Mouse (Mus musculus): ENCODE data around the gene Ccdc70.
"Not testable (repeated sequence)": the region's sequence is repeated elsewhere in the genome, so short reads cannot be mapped to it uniquely, and the experiment has no call there.

Ccdc70 gene

DNA sequence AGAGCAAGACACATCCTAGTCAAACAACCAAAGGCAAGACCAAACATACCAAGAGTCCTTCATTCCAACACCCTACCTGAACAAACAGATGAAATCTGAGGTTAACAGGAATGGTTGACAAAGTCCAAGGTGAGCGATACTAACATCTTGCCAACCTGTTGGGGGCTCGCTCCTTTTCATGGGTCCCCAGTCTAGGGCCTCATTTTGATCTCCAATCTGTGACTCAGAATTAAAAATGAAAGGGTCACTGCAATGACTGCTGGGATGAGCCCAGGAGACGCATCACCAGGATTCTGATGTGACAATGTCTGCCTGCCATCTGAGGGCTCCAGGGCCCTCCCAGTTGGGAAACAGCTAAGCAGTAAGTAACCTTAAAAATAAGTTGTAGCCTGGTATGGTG lies at the start of gene Ccdc70:
Ccdc70 (plus strand) TSS at position 301 of the 400 bp plus-strand sequence.
- DNase-seq (ENCODE audit: low spot score in 2 of 2): no peak

DNA sequence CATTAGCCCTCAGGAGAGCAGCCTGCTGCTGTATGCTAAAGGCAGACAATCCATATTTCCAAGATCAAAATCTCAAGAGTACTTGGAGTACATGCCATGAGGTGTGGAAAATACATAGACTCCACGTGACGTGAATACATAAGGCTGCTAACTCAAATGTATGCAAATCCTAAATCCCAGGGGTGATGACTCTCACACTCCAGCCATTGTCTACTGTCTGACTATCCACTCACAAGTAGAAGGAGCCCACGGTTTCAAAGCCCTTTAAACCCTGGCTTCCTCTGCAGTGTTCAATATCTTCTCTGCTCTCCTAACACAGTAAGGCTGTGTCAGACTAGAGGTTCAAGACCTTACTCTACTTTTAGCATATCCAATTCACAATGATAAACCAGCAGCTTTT lies 38.8 kb upstream of the Ccdc70 start:
- not testable (repeated sequence) for DNase-seq (ENCODE audit: low spot score in 2 of 2)

DNA sequence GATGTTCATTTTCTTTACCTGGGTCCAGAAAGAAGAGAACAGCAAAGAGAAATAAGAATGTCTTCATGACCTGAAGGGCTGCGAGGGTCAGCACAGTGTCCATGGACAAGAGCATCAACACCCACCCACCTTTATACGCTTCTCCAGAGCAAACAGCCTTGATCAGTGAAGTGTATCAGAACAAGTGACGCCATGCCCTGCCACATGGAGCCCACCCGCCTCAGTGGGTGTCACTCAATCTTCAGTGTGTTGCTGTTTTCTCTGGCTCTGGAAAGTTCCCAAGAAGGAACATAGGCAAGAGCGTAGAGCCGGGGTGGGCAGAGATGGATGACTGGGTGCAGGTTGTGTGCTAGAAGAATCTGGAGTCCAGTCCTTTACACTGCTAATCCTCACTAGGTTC lies 37.0 kb upstream of the Ccdc70 start, which contains the start of gene Defb15:
Defb15 (minus strand) TSS at position 101 of the 400 bp plus-strand sequence.
- DNase-seq (ENCODE audit: low spot score in 2 of 2): no peak

DNA sequence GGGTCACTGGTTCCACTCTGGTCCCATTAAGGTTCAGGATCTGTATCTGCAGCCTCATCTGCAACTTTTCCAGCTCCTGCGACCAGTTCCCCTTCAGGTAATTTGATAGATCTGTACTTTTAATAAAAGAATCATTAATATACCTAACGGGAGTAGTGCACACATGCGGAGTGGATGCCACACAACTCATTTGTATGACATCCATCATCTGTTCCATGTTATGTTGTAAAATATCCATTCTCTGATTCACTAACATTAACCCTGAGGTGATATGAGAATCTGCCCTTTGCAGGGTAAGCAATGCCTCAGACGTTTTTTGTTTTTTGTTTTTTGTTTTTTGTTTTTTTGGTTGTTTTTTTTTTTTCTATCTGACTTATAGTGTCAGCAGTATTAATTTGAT lies 31.5 kb upstream of the Ccdc70 start, which contains the start of gene Defb35:
Defb35 (plus strand) TSS at position 301 of the 400 bp plus-strand sequence.
- not testable (repeated sequence) for DNase-seq (ENCODE audit: low spot score in 2 of 2)

DNA sequence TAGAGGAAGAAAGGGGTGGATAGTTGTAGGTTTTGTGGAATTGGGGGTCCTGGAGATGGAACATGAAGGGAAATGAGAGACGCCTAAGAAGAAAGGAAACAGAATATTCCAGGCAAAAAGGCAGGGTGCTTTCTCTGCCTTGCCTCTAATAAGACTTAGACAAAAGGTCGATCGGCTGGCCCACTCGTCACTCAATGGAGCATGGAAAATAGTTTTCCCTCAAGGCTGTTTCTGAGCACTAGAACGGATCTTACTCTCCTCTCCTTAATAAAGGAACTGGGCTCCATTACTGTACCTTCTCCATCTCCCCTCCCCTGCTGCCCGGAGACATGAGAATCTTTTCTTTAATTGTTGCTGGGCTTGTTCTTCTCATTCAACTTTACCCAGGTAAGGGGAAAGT lies 23.1 kb upstream of the Ccdc70 start, which contains the start of gene Defb13:
Defb13 (plus strand) TSS at position 301 of the 400 bp plus-strand sequence.
- DNase-seq (ENCODE audit: low spot score in 2 of 2): no peak

DNA sequence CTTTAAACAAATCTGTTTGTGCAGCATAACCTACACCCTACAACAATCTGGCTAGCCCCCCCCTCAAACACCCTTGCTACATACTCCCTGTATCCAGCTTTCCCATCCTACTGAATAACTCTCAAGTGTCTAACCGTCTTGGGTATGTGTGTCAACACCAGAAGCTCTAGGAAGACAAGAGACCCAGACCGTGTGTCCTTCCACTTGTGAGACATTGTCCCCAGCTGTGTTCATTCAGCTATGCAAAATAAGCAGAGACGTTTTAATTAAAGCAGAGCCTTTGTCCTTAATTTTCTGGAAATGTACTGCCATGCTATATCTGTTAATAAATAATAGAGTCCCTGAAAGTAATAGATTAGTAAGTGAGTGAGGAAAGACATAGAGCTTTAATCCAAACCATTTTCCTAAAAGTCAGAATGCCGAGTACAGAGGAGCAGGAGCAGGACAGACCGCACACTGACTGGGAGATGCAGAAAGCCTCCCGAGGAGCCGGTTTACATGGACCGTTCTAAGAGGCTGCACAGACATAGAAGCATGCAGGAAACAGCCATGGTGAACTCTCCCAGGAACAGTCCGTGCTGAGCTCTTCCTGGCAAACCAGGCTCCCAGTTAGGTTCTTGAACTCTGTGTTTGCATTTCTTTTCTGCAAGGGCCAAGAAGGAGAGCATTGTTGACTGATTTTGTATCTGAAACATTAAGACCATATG lies 22.1 kb upstream of the Ccdc70 start:
- DNase-seq (ENCODE audit: low spot score in 2 of 2): no peak

DNA sequence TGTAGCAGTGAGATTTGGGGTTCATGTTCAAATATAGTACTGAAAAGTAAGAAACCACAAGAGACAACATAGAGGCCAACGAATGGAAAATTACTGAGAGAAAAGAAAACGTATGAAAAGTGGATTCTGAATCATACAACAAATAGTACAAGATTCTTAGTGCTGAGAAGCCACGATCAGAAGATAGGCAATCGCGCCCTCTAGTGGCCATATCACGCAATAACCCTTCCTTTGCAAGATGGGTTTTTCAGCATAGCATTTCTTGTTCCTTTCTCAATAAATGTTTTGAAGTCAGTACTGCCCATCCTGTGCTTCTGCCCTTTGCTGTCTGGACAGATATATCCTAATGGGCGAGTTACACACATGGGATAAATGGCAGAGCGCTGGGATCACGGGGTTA lies 14.3 kb upstream of the Ccdc70 start:
- no peak for DNase-seq (ENCODE audit: low spot score in 2 of 2)

DNA sequence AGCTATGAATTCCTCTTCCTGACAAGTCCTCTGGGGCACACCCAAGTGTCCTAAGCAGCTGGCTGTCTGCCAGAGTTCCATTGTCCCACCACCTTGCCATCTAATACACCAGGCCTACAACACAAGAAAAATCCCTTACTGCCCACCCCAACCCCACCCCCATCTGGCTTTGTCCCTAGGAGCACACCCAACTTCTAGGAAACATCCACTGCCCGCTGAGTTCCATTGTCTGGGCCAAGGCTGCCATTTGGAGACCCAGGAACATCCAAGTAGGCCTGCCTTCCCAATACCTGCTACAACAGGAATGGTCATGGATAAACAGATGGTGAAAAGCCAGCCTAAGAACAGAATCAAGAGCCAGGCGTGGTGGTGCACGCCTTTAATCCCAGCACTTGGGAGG lies 13.2 kb upstream of the Ccdc70 start:
- no peak for DNase-seq (ENCODE audit: low spot score in 2 of 2)

DNA sequence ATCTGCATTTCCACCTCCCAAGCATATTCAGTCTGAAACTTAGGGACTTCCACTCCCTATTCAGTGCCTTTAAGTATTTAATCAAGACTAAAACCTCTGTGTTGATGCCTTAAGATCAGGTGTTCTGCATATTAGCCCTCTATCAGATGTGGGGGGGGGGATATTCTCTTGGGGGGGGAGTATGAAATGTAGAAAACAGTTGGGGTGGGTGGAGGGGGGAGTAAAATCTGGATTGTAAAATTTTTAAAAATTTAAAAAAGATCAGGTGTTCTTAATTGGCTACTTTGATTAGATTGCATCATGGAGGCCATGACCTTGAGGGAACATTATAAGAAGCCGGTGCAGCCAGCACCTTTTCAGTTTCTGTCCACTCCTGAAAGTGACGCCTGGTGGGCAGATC lies 11.2 kb upstream of the Ccdc70 start, which contains the start of gene Fam90a1a:
Fam90a1a (plus strand) TSS at position 301 of the 400 bp plus-strand sequence.
- no peak for DNase-seq (ENCODE audit: low spot score in 2 of 2)

DNA sequence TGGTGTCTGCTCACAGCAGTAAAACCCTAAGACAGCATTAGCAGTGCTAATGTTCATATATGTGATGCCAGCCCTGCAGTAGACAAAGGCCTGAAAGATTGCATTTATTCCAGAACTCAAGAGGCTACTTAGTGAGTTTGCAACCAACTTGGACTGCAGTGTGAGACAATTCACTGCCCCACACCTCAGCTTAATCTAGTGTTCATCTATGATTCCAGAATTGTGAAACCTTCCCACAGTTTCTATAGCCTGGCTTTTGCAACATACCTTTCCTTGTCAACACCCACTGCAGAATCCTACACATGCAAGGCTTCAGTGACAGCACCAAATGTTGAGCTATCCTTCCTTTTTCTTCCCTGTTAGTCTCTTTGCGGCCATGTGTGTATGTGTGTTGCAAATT lies 2.9 kb upstream of the Ccdc70 start:
- DNase-seq (ENCODE audit: low spot score in 2 of 2): no peak

DNA sequence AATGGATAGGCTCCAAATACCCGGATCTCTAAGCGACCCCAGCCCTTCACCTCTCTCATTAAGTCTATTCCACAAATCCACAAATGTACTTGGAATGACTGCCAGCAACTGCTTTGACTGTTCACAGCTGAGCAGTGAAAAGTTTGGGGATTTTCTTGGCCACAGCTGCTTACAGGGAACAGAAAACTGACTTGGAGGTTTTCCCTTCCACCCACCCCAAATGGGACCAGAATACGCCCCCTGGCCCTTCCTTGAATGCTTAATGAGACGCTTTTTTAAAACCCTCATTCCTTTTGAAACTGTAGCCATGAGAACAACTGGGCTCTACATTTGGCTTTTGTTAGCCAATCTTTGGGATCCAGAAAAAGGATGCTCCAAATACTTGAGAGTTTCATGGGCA lies 8.6 kb downstream of the Ccdc70 start:
- DNase-seq (ENCODE audit: low spot score in 2 of 2): no peak

DNA sequence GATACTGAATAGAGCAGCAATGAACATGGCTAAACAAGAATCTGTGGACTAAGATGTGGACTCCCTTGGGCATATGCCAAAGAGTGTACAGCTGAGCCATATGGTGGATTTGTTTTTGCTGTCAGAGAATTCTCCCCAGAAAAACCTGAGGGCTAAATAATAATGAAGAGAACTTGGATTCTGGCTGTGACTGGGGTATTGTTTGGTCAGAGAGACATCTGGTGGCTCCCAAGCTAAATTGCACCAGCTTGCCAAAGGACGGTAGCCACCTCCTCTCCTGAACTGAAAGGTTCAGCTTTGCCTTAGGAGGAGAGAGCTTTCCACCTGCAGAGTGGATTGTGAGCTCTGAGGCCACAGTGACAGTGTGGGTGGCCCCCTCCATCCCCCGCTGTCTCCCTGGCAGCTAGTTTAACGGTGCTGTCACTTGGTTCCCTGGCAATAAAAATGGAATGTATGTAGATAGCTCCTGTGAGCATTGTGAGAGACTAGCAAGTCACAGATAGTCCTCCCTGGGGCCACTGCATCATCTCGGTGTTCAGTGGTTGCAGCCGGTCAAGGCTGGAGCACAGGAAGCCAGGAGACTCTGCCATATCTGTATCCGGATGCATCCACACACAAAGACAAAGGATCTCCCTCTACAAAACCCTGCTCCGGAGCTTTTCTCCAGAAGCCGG lies 12.2 kb downstream of the Ccdc70 start:
- no peak for DNase-seq (ENCODE audit: low spot score in 2 of 2)

DNA sequence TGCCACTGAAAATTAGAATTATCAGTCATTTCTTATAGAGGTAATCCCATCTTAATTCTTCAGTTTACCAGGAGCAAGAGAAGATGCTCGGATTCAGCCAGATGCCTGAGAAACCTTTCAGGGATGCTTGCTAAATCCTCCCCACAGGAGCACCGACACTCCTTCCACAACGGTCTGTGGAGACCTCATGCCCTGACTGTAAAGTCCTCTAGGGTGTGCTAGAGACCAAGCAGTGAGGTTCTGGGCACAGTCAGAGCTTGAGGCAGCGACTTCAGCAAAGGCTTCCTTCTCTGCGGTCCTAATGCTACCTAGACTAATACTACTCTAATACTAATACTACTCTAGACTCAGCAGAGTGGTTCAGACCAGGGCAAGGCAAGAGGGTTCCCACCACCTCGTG lies 22.6 kb downstream of the Ccdc70 start:
- DNase-seq (ENCODE audit: low spot score in 2 of 2): no peak

DNA sequence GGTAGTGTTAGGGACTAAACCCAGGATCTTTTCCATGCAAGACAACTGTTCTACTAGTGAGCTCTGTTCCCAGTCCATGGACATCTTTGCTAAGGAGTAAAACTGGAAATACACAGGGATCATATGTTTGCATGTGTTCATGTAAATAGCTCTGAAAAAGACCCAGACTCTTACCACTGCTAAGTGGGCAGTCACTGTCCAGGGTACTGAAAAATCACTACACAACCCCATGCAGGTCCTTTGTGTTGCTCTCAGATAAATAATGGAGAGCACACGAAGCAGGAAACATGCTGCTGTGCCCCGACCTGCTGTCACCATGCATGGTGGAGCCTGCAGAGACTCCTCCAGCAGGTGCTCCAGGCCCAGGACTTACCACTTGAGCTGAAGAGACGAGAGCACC lies 25.6 kb downstream of the Ccdc70 start:
- no peak for DNase-seq (ENCODE audit: low spot score in 2 of 2)

DNA sequence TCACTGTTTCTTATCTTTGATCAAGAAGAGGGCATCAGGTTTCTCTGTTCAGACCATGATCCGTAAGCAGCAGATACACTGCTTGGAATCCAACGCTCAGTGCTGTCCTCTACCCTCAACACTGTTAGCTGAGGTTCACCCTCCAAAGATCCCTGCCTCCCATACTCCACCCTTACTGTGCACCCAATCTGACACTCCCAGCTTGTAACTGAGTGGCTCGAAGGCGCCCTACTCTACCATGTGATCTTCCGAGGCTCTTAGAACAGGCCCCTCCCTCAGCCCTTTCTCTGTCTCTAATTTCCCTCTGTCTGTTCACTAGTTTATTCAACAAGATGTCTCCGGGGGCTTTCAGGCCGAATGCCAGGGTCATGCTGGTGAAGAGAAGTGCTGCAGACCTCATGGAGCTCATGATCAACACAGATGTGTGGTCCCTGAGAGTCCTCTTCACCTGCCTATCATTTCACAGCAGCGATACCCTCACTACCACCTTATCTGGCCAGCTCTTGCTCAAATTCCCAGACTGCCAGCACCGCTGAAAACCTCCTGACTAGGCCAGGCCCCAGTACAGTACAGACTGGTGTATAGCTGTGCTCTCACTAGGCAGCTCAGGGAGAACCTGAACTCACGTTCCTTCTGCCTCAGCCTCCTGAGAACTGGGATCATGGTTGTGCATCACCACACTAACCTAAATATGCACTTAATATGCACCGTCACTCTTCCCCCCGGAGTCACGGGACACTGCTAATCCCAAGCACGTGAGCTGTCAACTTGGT lies 35.4 kb downstream of the Ccdc70 start:
- DNase-seq (ENCODE audit: low spot score in 2 of 2): no peak

DNA sequence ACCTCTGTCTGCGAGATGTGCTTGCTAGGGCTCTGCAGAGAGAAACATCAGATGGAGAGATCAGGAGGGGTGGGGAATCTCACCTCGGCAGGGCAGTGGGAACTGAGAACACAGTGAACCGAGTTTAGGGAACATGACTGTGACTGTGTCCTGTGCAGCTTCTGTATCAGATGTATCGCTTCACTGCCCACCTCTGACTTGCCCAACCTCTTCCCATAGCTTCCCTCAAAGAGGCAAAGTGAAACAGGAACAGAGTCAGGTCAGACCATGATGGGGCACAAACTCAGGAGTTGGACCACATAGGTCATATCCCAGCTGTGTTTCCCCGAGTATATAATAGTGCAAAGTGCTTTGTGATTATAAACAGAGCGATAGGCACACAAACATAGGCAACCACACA lies 36.8 kb downstream of the Ccdc70 start:
- DNase-seq (ENCODE audit: low spot score in 2 of 2): no peak

DNA sequence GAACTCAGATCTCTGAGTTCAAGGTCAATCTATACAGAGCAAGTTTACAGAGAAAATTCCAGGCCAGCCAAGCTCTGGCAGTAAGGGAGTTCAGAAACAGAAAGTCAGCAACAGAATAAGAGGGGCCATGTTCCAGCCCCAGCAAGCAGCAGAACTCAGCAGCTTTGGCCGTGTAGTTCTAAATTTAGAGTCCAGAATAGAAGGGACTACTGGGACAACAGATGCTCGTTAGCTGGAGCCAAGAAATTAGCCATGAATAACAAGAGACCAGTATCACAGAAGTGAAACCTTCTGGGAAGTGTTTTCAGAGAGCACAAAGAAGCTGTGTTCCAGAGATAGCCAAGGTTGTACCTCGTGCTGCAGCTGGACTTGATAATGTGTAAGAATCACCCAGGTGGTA lies 39.8 kb downstream of the Ccdc70 start:
- no peak for DNase-seq (ENCODE audit: low spot score in 2 of 2)

DNA sequence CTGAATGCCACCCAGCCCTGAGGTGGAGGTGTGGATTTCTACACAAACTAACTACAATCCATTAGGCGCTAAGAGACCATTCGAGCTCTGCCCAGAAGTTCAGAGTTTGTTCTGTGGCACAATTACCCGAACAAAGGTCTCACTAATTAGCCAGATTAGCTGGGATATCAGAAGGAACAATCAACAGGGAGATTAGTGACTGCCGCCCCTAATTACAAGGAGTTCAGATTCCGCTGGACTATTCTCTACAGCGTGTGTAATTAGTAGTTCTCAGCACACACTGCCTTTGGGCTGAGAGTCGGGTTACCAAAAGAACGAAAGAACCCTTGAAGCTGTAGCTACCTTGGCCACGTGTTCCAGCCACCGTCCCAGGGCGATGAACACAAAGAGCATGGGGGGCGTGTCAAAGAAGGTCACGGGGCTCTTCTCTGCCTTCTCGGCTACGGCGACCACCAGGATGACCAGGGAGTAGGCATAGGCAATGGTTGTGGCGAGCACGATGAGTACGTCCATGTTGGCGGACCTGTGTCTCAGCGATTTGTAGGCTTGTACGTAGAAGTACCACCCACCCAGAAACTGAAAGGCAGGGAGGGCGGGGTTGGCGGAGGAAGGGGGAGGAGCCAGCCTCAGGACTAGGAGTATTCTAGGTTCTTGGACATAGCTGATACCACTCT lies 43.6 kb downstream of the Ccdc70 start:
- DNase-seq (ENCODE audit: low spot score in 2 of 2): no peak

DNA sequence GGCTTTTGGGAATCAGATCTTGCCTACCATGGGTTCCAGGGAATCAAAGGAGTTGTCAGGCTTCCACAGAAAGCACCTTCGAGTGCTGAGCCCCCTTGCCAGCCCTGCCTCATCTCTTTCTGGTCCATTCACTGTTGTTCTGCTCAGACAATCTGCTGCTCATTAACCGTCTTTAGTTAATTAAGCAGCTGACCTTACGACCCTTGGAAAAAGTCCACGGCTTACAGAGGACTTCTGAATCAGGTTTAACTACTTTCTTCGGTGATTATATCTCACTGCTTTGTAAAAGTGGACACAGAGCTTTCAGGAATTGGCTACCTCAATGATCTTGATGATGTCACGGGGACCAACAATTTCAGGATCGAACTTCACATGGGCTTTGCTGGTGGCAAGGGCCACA lies 48.2 kb downstream of the Ccdc70 start:
- DNase-seq (ENCODE audit: low spot score in 2 of 2): no peak

DNA sequence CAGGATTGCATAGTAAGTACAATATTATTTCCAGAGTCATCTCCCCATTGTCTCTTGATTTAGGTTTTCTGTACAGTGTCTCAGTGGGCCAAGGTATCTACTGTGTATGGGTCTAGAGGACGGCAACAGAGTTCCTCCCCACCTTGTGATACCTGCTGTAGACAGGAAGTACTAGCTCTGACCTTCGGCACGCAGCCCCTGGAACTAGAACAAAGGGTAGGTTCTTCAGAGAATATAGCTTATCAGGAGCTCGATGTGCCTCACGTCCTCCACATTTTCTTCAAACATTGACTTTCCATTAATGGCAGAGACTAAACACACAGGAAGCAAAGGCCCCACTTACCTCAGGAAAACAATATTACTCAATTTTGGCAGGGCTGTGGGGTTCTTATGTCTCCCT lies 49.9 kb downstream of the Ccdc70 start:
- DNase-seq (ENCODE audit: low spot score in 2 of 2): no peak

DNA sequence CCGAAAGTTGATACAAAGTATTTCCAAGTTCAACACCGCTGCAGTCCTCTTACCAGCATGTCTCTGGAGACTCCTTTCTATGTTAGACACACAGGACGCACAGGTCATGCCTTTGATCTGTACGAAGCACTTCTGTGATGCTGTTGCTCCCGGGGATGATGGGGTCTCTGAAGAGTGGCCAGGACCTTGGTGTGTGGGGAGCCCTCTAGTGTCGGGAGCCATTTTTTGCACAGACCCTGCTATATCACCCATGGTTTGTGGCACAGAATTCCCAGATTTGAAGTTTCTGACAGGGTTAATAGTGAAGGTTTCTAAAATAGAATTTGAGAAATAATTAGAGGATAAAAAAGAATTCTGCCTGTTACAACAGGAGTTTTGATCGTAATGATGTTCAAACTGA lies 52.7 kb downstream of the Ccdc70 start:
- DNase-seq (ENCODE audit: low spot score in 2 of 2): no peak

Measured in spleen, postnatal 36 days (tissue).